Mouse (Mus musculus): ENCODE measurements at regions not wholly inside any gene's neighbourhood (a gene's known extent, or its start where the extent isn't known, plus 50 kb on each side); places are given as distances from the start of the nearest gene placed in this dataset.

GRCm38 (mm10) chr15:7459992-7460820, 62.0 kb upstream of the Egflam start:
- peak; percentile 67 to 73 for DNase-seq (ENCODE audit: low spot score in 2 of 2)

GRCm38 (mm10) chr15:7462549-7462948, 64.4 kb upstream of the Egflam start:
- no peak for DNase-seq (ENCODE audit: low spot score in 2 of 2)

GRCm38 (mm10) chr15:7463444-7464350, 65.5 kb upstream of the Egflam start:
- DNase-seq (ENCODE audit: low spot score in 2 of 2), result no peak

GRCm38 (mm10) chr15:7480211-7480610, 82.0 kb upstream of the Egflam start:
- no peak for DNase-seq (ENCODE audit: low spot score in 2 of 2)

GRCm38 (mm10) chr15:7480792-7481210, 82.6 kb upstream of the Egflam start:
- no peak for DNase-seq (ENCODE audit: low spot score in 2 of 2)

- no peak for DNase-seq (ENCODE audit: low spot score in 2 of 2)
Observed at GRCm38 (mm10) chr15:7483686-7484085, 85.5 kb upstream of the Egflam start.

DNA sequence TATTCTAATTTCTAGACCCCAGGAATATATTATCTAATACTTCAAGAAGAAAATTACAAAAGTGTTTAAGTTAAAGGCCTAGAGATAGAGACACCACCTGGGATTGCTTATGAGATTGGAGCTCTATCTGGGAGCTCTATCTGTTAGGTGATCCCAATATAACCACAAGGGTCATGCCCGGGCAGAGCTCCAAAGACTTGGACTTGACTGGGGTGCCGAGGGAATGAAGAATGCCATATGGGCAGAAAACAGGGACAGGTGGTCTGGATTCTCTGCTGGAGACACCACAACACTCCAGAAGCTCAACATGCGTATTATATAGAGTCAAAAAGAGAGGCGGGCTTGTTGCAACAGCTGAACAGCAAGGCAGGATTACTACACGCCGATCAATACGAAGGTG, 92.9 kb upstream of the Egflam start:
- DNase-seq (ENCODE audit: low spot score in 2 of 2), result no peak

GRCm38 (mm10) chr15:7493126-7493669, 95.0 kb upstream of the Egflam start:
- DNase-seq (ENCODE audit: low spot score in 2 of 2), result no peak

DNA sequence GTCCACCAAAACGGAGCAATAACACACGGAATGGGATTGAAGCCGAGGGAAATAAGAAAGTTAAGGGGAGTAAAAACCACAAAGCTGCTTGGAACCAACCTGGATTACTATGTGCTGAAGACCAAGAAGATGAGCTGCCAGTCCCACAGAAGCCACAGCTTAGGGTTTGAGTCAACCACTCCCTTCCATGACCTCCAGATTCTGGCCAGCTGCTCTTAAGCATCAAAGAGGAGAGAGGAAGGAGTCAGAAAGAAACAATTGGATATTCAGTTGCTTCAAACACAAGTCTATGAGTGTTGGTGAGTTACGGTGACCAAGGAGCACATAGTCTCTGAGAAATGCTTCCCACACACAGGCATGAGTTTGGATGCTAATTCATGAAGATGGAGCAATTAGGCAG, 99.7 kb upstream of the Egflam start:
- no peak for DNase-seq (ENCODE audit: low spot score in 2 of 2)

DNA sequence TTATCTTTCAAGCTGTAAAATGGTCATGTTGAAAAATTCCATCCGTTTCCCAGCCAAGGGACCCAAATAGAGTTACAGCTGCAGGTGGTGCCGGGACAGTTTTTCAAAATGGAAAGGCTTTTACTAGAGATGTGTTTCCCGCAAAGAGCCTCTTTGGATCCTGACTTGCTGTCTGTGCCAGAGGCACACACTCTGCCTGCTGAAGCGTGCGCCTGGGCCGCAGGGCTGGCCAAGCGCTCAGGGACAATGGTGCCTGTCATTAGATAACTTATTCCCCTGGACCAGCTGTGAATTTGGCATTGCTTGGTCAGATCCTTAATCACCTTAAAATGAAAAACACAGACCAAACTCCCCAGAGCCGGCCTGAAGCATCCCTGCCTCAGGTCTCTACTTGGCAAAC, 110.3 kb upstream of the Egflam start:
- peak in 1 of 2 experiments; percentile 9 for DNase-seq (ENCODE audit: low spot score in 2 of 2)

- no peak for DNase-seq (ENCODE audit: low spot score in 2 of 2)
Observed at GRCm38 (mm10) chr15:7514743-7515273, 116.6 kb upstream of the Egflam start.

- peak in 1 of 2 experiments; percentile 4 for DNase-seq (ENCODE audit: low spot score in 2 of 2)
Observed at GRCm38 (mm10) chr15:7521611-7522010, 123.4 kb upstream of the Egflam start.

DNA sequence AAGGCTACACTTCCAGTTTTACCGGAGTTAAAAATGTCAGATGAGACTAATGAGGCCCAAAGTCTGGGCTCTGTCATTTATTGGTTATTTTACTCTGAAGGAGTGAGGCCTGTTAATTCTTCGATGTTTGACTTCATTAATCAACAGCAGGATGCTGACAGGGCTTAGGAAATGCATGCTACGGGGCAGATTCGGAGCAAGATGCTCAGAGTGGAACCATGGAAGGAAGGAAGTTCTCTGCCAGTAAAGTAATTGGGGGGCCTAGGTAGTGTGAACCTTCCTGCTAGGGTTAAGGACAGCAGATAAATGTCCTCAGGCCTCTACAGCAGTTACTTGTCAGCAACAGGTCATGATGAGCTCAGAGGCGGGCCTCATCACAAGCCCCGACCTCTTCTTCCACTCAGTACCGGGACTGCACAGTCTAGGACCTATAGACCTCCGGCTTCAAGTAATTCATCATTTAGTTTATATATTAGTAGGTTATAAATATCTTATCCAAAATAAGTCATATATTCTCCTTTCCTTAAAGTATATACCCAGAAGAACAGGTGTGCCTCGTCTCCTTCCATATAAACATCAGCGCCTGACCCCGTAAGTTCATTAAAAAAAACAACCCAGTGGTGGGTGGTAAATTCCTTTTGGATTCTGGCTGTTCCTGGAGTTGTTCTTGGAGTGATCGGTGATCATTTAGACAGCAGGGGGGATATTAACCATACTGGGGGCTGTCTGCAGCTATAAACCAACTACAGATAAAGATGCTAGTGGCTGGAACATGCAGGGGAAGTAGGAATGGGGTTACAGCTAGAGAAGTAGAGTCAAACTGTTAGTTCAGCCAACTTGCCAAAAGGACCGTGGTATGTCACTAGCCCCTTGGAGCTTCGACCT, 124.9 kb upstream of the Egflam start:
- no peak for DNase-seq (ENCODE audit: low spot score in 2 of 2)

- DNase-seq (ENCODE audit: low spot score in 2 of 2), result no peak
Observed at GRCm38 (mm10) chr15:7530959-7531588, 132.9 kb upstream of the Egflam start.

- no peak for DNase-seq (ENCODE audit: low spot score in 2 of 2)
Observed at GRCm38 (mm10) chr15:7537858-7538257, 139.7 kb upstream of the Egflam start.

- DNase-seq (ENCODE audit: low spot score in 2 of 2), result no peak
Observed at GRCm38 (mm10) chr15:7553190-7553895, 155.1 kb upstream of the Egflam start.

- DNase-seq (ENCODE audit: low spot score in 2 of 2), result no peak
Observed at GRCm38 (mm10) chr15:7554433-7554832, 156.2 kb upstream of the Egflam start.

DNA sequence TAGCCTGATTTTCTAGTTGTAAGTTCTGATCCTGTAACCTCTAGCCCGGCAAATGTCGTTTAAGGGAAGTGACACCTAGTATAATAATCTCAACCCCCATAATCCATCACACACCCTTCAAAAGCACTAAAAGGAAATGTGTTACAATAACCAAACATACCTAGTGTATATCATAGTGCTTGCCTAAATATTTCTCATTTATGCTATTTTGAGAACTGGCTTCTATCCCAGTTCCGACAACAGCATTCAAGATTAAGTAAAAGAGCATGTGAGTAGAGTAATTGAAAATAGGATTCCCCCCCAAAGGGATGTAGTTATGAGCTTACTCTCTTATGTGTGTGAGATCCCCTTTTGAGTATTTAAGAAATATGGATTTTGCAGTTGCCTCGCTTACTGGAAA, 165.1 kb upstream of the Egflam start:
- DNase-seq (ENCODE audit: low spot score in 2 of 2), result no peak

GRCm38 (mm10) chr15:7563726-7564125, 165.5 kb upstream of the Egflam start:
- peak; percentile 66 to 75 for DNase-seq (ENCODE audit: low spot score in 2 of 2)
